Comparison of ENCODE assay signal across 8 mouse cellular contexts in genomic region chr10:121626186-121626882, GRCm38 (mm10). TPM values are rescaled to one million over a fixed set of nuclear protein-coding genes. Genes with fewer than 3 reads are reported as not detected.
DNase-seq lines count a peak whose midpoint lies in the region; ATAC-seq lines count a peak whose summit lies in the region.

TSS of gene Xpot (minus strand) at chr10:121626332.

- H3K4me1 ChIP-seq in brown adipose tissue, adult 24 weeks (ENCODE audit: control insufficient read depth, insufficient read depth, insufficient read length, low read length): peaks cover 4% of the 10 kb centered on the region; the same call in 1 of the 2 replicates
- H3K4me1 ChIP-seq in heart, embryonic 13.5 days: peaks cover 24% of the 10 kb centered on the region
- H3K4me1 ChIP-seq in liver, embryonic 12.5 days: peaks cover 26% of the 10 kb centered on the region
- peaks cover 13% of the 10 kb centered on the region; the same call in 1 of the 2 replicates for H3K4me1 ChIP-seq in stomach, embryonic 15.5 days

- peak within 1 kb of the TSS; percentile 82 for H3K4me2 ChIP-seq in heart, embryonic 13.5 days
- peak within 1 kb of the TSS; percentile 87 for H3K4me2 ChIP-seq in liver, embryonic 12.5 days
- H3K4me2 ChIP-seq in stomach, embryonic 15.5 days: peak within 1 kb of the TSS; percentile 63

- DNase-seq in CD4-positive, CD25-positive, alpha-beta regulatory T cell, adult 2 months (ENCODE audit: low read depth, low spot score): peak; percentile 99
- DNase-seq in fat pad, adult 2 months (ENCODE audit: extremely low read depth, low read depth, low spot score): peak; percentile 62
- DNase-seq in kidney, postnatal 10 days: peak; percentile 99
- peak; percentile 91 to 97 for DNase-seq in natural killer cell, adult 2 months (ENCODE audit: low spot score in 2 of 2)

- ATAC-seq in heart, embryonic 13.5 days (ENCODE audit: extremely low read depth, insufficient number of reproducible peaks, low FRiP score, low TSS enrichment): peak; percentile 99
- ATAC-seq in liver, embryonic 12.5 days: peak; percentile 99
- ATAC-seq in stomach, embryonic 15.5 days (ENCODE audit: insufficient read depth, low FRiP score, low read depth): peak; percentile 100

- under 1% methylated on average over 70 of the region's 70 CpGs for WGBS in heart, embryonic 13.5 days
- WGBS in liver, embryonic 12.5 days (ENCODE audit: insufficient replicate concordance): 0% methylated on average over 70 of the region's 70 CpGs
- under 1% methylated on average over 69 of the region's 70 CpGs for WGBS in stomach, embryonic 15.5 days

- no peaks in the 10 kb centered on the region for H3K9me3 ChIP-seq in heart, embryonic 13.5 days
- H3K9me3 ChIP-seq in liver, embryonic 12.5 days (replicated peaks): no peaks in the 10 kb centered on the region
- H3K9me3 ChIP-seq in stomach, embryonic 15.5 days: no peaks in the 10 kb centered on the region

- H3K27ac ChIP-seq in brown adipose tissue, adult 24 weeks (replicated peaks; ENCODE audit: low read depth, low read length): peak within 1 kb of the TSS; percentile 70
- H3K27ac ChIP-seq in heart, embryonic 13.5 days (replicated peaks): peak within 1 kb of the TSS; percentile 96
- H3K27ac ChIP-seq in liver, embryonic 12.5 days: peak within 1 kb of the TSS; percentile 94
- H3K27ac ChIP-seq in stomach, embryonic 15.5 days: peak within 1 kb of the TSS; percentile 94

- H3K4me3 ChIP-seq in brown adipose tissue, adult 24 weeks (ENCODE audit: insufficient read depth, low read depth, low read length): peak within 1 kb of the TSS; percentile 70
- H3K4me3 ChIP-seq in heart, embryonic 13.5 days: peak within 1 kb of the TSS; percentile 87
- peak within 1 kb of the TSS; percentile 94 for H3K4me3 ChIP-seq in liver, embryonic 12.5 days
- H3K4me3 ChIP-seq in stomach, embryonic 15.5 days (replicated peaks): peak within 1 kb of the TSS; percentile 86

- H3K27me3 ChIP-seq in heart, embryonic 13.5 days (replicated peaks): no peaks in the 10 kb centered on the region
- H3K27me3 ChIP-seq in liver, embryonic 12.5 days (replicated peaks): no peaks in the 10 kb centered on the region
- H3K27me3 ChIP-seq in stomach, embryonic 15.5 days (replicated peaks): no peaks in the 10 kb centered on the region

- peaks cover 18% of the 10 kb centered on the region for H3K36me3 ChIP-seq in heart, embryonic 13.5 days
- H3K36me3 ChIP-seq in liver, embryonic 12.5 days: peaks cover 23% of the 10 kb centered on the region
- H3K36me3 ChIP-seq in stomach, embryonic 15.5 days: peaks cover 10% of the 10 kb centered on the region

- peak within 1 kb of the TSS; percentile 94 for H3K9ac ChIP-seq in heart, embryonic 13.5 days
- peak within 1 kb of the TSS; percentile 97 for H3K9ac ChIP-seq in liver, embryonic 12.5 days
- H3K9ac ChIP-seq in stomach, embryonic 15.5 days: peak within 1 kb of the TSS; percentile 88

RNA-seq across cellular contexts. Expression of gene Xpot, which starts in this region (rescaled TPM):
- 30.2 and 40.6 TPM in 2 replicates for polyA plus RNA-seq in brown adipose tissue, adult 24 weeks (2012; ENCODE audit: insufficient read depth, insufficient read length, missing spikeins)
- polyA plus RNA-seq in heart, embryonic 13.5 days (2015; fragmentation: Nextera tagmentation; extraction: Ambion mirVana): 25.9 and 27.9 TPM in 2 replicates
- polyA plus RNA-seq in liver, embryonic 12.5 days (2016; fragmentation: Nextera tagmentation; extraction: Ambion mirVana): 67.8 and 68.8 TPM in 2 replicates
- 54.4 and 55.5 TPM in 2 replicates for polyA plus RNA-seq in stomach, embryonic 15.5 days (2015; fragmentation: Nextera tagmentation; extraction: Ambion mirVana)

Comparison
In these comparisons a context has a peak if more than half of its experiments do, and no peak if none do; other contexts are left out.
1. Peak in every context shown above with its lines: DNase-seq, ATAC-seq, H3K4me3 ChIP-seq and H3K27ac ChIP-seq.